Mouse (Mus musculus) hindbrain, embryonic 10.5 days (tissue): ENCODE results near the gene Pim1. TPM values are rescaled to one million over a fixed set of nuclear protein-coding genes. Genes with fewer than 3 reads are reported as not detected.

ENCODE experiments used
- polyA plus RNA-seq: library from polyadenylated mRNA; unstranded; fragments of >200 nt; fragmentation: Nextera tagmentation; extraction: Ambion mirVana; gene quantifications from 2 replicates; pipeline ENCODE4 v1.2.1, GENCODE M21; 2016

The Pim1 gene
- polyA plus RNA-seq, 1 experiment from 2014 or later: 25.0 TPM

Other genes starting within 250 kb of the Pim1 start
- 173 and 211 TPM in 2 replicates for gene Ppil1, start 226.6 kb upstream of the Pim1 start, polyA plus RNA-seq
- gene BC004004, start 222.0 kb upstream of the Pim1 start, polyA plus RNA-seq: 58.7 and 68.6 TPM in 2 replicates
- 0.71 and 1.1 TPM in 2 replicates for gene Pi16, start 173.1 kb upstream of the Pim1 start, polyA plus RNA-seq
- 338 and 391 TPM in 2 replicates for gene Mtch1, start 142.8 kb upstream of the Pim1 start, polyA plus RNA-seq
- 5.9 and 7.5 TPM in 2 replicates for gene Fgd2, start 129.8 kb upstream of the Pim1 start, polyA plus RNA-seq
- gene Gm17657, start 58.9 kb downstream of the Pim1 start, polyA plus RNA-seq: not detected in 2 replicates
- gene Tbc1d22b, start 59.0 kb downstream of the Pim1 start, polyA plus RNA-seq: 20.5 and 21.3 TPM in 2 replicates
- 1.3 and 2.5 TPM in 2 replicates for gene Tmem217, start 61.6 kb downstream of the Pim1 start, polyA plus RNA-seq
- gene Rnf8, start 124.0 kb downstream of the Pim1 start, polyA plus RNA-seq: 107 TPM in 2 replicates
- gene Gm28043, start 124.1 kb downstream of the Pim1 start, polyA plus RNA-seq: 2.8 and 3.3 TPM in 2 replicates
- 135 and 149 TPM in 2 replicates for gene Cmtr1, start 169.8 kb downstream of the Pim1 start, polyA plus RNA-seq
- gene Ccdc167, start 226.3 kb downstream of the Pim1 start, polyA plus RNA-seq: 16.4 and 16.8 TPM in 2 replicates